Mouse (Mus musculus): ENCODE data around the gene Thnsl1.
A peak's percentile ranks its signal among the peaks of the same experiment; 100 is the strongest.

Thnsl1 gene

DNA sequence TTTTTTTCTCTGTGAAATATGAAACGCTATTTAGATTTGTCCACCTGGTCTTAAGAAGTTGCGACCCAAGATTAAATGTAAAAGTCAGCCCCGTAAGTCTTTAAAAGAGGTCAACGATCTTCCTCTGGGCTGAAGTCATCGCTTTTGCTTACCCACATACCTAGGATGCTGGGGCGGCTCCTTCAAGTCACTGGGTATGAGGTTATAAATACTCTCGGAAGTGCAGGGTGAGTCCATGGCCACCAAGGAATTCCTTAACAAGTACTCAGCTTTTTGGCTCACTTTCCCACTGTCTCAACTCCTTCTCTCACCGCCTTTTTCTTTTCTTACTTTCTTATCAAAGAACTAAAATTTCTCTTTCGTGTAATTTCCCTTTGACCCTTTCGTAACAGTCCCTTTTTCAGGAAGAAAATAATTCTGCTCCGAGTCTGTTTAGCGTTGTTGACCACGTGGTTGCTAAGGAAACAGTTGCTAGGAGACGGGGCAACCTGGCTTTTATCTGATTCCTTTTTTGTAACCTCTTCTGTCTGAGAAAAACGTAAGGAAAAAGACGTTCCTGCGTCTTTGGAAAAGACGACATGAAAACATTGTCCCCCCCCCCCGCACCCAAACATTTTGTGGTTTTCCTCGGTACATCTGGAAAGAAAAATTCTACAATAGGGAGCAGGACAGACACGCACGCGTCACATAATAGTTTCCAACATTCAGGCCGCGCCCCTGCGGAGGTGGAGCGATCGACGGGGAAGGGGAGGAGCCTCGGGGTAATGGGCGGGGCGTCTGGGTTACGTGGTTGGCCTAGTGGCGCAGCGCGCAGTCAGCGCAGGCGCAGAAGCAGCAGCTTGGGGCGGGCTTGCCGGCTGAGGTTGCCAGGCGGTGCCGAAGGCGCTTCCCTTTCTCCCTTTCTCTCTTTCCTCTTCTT, at the start of gene Thnsl1, which contains the start of gene Enkur:
Gene Thnsl1 (plus strand): TSS at position 813 of the 919 bp plus-strand sequence.
Gene Enkur (minus strand): TSS at position 454 of the 919 bp plus-strand sequence.
- peak; percentile 93 for DNase-seq (ENCODE audit: low read depth, low spot score)

DNA sequence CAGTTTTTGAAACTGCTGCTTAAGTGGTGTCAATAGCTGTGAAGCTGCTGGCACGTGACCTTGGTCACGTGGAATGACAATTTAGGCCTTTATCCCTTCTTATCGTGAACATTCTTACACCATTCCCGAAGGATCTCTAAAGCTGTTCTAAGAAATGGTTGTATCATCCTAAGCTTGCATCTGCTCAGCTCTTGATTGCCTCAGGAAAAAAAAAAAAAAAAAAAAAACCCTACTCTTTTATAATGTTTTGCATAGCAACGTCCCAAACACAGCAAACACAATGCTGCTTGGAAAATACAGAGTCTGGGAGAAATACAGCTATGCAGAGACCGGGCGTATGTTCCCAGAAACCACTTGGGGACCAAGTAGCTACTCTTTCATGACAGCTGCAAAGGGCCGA, 41.2 kb upstream of the Thnsl1 start:
- no peak for DNase-seq (ENCODE audit: low read depth, low spot score)

DNA sequence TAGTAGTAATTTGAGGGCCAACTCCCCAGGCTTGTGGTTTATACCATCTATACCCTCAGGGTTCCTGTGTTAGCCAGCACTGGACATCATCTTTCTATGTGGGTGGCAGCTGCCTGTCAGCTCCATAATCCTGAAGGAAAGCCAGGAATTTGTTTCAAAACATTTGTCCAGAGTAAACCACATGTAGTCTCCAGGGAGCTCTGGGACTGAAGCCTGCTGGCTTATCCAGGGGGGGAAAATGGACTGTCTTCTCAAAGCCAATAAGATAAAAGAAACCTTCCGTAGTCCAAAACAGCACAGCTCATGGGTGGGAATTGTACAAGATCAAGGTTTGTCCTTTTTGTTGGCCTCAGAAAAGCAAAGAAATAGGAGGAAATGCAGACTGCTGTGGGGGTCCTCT, 37.6 kb upstream of the Thnsl1 start:
- no peak for DNase-seq (ENCODE audit: low read depth, low spot score)

DNA sequence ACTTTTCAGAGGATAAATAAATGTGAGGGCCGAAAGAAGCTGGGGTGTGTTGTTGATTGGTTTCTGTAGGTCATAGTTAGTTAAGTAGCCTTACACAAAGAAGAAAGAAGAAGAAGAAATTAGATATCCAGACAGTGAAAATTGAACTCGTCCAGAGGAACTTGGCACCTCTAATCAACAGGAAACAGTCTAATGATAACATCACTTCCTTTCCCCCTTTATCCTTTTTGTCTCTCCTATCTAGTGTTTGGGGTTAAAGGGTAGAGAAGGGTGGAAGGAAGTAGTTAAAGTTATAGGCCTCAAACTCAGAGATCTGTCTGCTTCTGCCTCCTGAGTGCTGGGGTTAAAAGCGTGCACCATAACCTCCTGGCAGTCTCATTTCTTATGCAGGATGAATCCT, 32.7 kb upstream of the Thnsl1 start:
- DNase-seq (ENCODE audit: low read depth, low spot score), result no peak

DNA sequence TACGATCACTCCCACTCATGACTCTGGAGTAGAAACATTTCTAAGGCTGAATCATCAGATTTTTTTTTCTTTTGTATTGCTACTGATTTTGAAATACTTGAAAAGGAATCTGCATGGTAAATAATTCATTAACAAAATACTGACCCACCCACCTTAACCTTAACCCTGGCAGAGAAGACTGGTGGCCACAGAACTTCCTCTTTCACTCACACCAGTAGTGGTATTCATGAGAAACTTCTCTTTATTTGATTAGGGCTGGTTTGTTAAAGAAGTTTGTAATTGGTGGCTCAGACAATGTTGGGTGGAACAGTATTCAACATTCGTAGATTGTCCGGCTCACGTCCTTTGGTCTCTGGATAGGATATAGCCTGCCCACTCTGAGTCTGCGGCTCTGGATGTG, 26.4 kb upstream of the Thnsl1 start:
- no peak for DNase-seq (ENCODE audit: low read depth, low spot score)

DNA sequence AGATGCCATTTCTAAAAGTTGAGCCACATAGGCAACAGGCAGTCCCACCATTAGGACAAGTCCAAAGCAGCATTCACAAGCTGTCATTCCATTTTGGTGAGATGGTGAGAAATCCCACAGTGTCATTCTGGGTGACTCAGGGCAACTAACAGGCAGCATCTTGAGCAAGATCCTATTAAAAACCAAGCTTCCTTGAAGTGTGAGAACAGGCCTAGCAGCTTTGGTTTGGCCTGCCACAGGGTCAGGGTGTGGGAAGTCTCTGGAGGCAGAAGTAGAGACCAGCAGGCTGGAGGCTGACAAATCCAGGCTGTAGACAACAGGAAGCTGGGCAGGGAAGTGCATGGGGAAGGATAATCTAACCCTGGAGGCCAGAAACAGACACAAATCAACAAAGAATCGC, 22.7 kb upstream of the Thnsl1 start:
- DNase-seq (ENCODE audit: low read depth, low spot score), result no peak

DNA sequence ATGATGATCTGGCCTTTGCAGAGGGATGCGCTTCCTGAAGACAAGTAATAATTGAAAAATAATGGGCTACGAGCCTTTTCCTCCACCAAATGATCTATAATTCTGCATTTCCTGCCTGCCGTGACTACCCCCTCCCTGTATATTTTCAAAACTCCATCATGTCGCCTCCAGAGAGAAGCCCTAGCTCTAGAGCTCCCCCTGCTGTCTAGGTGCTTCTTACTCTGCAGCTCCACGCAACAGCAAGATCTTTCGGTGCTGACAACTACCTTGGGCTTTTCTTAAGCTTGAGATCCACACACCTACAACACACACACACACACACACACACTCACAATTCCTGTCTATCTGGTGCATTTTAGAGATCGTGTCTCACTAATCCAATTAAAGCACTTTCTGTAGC, 17.9 kb upstream of the Thnsl1 start:
- DNase-seq (ENCODE audit: low read depth, low spot score), result no peak

DNA sequence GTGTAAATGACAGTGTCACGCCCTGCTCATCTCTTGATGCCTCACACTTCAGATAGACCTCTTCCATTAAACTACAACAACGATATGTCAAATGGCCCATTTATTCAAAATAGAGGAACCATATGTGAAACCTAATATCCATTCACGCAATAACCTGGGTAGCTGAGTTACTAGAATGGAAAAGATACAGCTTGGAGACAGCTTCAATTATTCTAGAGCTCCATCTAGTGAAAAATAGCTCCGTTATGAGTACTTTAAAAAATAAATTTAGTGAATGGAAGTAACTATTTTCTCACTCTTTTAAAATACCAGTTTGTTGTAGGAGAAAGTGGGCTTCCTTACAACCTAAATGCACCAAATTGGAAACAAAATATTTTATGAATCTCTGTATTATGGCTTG, 16.9 kb upstream of the Thnsl1 start:
- peak; percentile 20 for DNase-seq (ENCODE audit: low read depth, low spot score)

DNA sequence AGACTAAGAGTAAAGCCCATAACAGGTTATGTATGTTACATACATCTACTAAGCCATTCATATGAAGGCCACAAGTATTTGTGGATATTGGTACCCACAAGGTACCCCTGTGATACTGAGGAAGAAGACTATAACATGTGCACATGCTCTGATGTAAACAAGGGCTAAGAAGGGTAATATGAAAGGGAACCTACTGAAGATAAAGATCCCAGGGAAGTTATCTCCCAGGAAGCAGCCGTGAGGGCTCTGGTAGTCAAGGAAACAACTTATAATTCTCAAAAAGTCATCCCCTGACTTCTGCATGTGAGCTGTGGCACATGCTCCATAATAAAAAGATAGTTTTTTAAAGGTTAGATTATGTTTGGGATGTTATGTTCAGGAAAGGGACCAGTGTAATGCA, 14.3 kb upstream of the Thnsl1 start:
- DNase-seq (ENCODE audit: low read depth, low spot score), result no peak

DNA sequence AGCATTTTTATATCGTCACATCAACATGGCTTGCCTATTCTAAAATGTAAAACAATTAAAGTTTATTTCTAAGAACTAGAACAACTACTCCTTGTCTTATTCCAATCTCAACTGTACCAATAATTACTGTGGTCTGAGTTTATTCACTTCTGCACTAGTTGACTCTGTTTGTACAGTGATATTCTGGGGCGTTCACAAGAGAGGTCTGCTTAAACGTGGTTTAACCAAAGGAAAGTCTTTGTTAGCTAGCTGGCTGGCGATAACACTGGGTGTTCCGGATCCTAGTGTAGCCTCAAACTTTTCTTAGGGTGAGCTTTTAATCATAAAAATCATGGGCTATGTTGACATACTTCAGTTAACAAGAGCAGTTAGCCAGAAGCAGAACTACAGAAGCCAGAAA, 10.3 kb upstream of the Thnsl1 start:
- DNase-seq (ENCODE audit: low read depth, low spot score), result no peak

DNA sequence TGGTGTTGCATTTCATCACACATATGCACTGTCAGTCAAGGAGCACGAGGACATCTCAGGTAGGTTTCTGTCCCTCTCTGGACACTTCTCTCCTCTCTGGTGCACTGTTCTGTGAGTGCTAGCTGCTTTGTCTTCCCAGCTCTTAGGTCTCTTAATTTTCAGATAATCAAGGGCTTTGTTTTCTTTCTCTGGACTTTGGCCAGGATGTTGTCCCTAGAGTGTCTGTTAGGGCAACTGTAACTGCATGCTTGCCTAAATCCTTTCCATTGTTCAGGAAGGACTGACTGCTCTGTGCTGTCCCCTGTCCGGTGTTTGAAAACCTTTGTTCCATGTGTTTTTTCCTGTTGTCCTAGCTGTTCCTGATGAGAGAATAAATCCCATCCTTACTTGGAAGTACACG, 6.5 kb upstream of the Thnsl1 start:
- no peak for DNase-seq (ENCODE audit: low read depth, low spot score)

DNA sequence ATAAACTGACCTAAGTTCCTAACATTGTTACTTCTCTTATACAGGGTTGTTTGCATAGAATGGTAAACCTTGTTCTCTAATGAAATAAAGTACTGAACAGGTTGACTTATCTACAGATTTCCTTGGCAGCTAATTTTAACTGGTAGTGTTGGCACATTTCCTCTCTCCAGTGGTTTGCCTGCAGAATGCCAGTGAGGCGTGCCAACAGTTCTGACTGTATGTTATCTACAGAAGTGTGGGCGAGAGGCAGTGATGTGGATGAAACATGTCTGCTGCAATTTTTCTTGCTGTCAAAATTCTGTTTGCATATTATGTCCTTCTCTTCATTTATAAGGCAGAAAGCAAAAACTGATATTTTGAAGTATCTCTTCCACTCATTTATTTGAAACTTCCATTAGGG, 2.8 kb upstream of the Thnsl1 start:
- DNase-seq (ENCODE audit: low read depth, low spot score), result no peak

DNA sequence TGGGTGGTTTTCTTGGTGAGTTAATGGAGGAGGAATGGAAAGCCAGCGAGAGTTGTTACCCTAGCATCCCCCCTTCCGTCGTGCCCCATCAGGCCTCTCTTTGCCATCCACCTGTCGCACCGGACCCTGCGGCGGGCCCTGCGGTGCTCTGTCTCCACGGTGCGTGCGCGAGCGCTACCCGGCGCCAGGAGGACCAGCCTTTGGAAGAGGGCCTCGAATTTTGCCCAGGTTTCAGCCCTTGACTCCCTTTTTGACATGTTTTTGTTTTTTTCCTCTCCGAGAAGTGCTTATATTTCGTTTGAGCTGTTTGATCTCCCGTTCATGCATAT, 271 bp downstream of the Thnsl1 start:
- no peak for DNase-seq (ENCODE audit: low read depth, low spot score)

DNA sequence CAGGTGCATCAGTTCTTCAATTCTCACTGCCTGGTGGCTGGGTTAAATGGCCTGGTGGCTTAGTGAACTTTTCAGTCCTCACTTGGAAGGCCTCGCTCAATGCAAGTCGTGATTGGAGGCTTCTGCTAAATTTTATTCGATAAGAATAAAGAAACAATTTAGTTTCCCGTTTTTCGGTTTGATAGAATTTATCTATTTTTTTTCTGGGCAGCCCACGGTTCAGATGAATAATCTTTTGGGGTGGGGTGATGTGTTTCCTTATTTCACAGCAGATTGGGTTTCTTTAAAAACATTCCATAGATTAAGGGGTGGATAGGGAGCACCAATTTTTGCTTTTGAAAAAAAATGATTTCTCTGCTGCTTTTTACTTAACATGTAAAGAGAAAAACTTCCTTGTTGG, 754 bp downstream of the Thnsl1 start:
- DNase-seq (ENCODE audit: low read depth, low spot score), result no peak

DNA sequence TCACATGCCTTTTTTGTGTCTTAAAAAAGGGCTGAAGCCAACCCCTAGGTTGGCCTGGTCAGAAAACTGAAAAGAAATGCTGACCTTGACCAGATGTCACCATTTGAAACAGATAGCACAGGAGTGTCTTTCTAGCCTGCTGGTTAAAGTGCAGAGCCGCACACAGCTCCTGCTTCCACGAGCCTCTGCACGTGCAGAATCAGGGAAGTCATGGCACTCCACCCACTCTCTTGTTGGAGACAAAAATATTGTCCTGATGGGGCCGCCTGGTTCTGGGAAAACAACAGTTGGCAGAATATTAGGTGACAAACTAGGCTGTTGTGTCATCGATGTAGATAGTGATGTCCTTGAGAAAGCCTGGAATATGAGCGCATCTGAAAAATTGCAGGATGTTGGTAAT, 5.8 kb downstream of the Thnsl1 start:
- no peak for DNase-seq (ENCODE audit: low read depth, low spot score)

DNA sequence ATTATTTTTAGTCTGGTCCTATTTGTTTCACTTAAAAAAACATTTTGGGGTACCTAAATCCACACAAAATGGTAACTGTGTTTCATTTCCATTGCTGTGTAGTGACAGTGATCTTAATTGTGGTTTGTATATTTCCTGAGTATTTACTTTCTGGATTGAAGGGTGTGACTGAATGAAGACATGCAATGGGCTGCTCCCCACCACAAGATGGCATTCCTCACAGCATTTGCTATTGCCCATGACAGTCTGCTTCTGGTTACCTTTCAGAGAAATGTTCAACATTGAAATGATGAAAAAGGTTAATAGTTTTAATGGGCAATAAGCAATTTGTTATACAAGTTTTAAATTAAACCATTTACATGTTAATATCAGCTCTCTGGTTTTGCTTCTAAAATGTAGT, 8.8 kb downstream of the Thnsl1 start:
- DNase-seq (ENCODE audit: low read depth, low spot score), result no peak

DNA sequence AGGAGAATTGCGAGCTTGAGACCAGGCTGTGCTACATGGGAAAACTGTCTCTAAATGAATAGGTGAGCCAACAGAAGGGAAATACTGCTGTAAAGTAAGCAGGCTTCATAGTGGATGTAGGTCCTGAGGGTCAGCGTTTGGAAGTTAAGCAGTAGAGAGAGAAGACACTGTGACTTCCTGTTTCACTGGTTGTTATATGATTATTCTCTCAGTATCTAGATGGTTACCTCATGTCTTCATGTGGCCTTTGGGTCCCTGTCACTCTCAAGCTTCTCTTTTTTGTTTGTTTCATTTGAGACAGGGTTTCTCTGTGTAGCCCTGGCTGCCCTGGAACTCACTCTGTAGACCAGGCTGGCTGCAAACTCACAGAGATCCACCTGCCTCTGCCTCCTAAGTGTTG, 9.8 kb downstream of the Thnsl1 start:
- DNase-seq (ENCODE audit: low read depth, low spot score), result no peak

DNA sequence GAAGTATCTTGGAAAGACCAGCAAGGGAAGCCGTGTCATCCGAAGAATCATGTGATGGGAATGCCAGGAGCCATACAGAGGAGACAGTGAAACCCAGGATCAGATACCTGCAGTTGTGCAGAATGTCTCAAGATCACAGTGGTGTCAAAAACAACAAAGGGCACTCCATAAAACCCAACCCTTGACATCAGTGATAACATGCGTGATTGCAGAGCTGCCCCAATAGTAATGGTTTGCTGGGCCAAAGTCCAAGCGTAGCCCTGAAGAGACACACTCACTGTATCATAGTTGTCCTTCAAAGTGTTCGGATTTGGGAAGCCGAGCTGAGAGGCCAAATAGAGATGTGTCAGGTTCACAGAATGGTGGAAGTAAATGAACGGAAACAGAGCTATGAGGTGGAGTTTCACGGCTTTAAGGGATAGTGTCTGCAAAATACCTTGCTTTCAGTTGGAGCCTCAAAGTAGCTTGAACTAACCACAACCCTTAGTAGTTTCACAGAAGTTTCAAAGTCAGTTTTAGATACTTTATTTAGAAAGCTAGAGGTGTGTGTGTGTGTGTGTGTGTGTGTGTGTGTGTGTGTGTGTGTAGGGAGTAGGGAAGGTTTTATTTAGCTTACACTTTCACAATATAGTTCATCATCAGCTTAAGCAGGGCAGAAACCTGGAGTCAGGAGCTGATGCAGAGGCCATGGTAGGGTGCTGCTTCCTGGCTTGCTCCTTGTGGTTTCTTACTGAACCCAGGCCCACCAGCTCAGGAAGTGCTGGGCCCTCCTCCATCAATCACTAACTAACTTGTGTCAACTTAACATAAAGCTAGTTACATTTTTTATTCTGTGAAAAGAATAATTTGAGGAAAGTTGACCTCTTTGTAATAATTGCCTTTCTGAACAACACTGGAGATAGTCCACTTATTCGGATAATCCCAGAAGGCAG, 17.2 kb downstream of the Thnsl1 start:
- DNase-seq (ENCODE audit: low read depth, low spot score), result no peak

DNA sequence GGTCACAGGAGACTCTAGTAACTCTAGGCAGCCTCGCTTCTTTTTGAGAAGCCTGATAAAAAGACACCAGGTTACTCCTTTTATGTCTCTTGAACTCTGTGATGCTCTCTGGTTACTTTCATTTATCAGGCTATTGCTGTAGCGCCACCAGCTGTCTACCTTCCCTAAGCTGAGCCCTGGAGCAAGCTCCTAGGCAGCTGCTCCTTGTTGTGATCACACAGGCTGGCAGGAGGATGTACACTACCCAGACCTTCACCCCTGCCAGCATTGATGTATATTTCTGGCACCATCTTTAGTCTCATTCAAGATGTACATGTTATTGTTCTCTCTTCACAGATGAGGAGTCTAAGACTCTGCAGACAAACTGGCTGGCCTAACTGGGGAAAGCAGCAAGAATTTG, 24.8 kb downstream of the Thnsl1 start:
- no peak for DNase-seq (ENCODE audit: low read depth, low spot score)

DNA sequence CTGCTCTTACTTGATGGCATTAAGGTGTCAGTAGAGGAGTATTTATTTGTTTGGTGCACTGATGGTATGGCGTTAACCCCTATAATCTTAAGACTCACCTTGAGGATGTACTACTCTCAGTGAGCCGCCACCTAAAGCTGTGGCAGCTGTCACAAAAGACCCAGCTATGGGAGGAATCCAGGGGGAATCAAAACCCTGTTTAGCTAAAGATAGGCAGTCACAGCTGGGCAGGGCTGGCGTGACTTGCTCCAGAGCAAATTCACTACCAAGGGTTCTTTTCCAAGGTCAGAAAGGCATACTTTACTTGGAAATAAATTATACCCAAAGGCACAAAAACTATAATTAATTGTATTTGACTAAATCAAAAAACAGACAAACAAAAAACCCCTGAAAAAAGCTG, 25.6 kb downstream of the Thnsl1 start:
- DNase-seq (ENCODE audit: low read depth, low spot score), result no peak

DNA sequence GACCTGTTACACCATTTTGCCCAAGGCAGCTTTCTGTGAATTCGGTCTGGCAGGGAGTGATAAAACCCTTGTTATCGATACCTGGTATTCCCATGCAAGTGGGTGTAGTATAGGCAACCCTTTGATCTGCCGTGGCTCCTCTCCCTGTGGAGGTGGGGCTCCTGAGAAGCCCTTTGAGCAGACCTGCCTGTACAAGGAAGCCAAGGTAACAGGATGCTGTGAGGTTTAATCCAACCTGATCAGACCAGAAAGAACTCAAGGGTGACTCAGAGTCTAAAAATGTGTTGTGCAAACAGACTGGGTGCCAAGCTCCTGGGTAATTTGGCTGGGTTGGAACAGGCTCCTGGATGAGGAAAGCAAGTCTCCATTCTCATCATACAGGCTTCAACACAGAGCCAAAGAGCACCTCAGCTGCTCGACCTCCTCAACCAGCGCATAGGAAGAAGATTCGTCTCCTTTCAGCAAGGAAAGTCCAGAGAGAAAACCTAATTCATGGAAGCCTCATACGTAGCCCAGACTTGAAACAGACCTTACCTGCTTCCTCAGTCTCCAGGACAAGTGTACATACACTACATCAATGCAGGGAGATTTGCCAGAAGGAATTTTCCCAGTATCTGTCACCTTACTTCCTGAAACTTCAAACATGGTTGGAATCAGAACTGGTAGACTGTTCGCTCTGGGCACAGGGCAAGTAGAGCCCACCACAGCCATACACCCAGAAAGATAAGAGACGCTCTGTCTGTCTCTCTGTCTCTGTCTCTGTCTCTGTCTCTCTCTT, 29.5 kb downstream of the Thnsl1 start:
- DNase-seq (ENCODE audit: low read depth, low spot score), result no peak

DNA sequence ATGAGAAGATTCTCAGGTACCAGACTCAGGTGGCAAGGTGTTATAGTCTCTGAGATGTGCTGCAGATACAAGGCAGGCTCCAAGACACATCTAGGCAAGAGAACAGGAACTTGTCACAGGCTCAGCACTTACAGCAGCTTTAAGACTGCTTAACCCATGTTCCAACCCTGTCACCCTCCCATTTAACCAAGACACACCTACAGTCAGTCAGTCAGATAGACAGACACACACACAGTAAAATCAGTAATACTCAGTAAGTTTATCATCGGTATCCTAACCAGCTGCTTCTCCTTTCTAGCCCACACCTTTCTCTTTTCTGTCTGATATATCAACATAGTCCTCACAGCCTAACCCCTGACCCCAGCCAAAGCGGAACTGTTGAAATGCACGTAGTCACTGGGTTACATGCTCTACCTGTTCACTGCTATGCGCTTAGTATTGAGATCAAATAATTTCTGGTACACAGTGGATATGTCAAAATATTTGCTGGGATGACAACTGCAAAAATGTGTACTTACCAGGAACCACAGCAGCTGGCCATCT, 30.4 kb downstream of the Thnsl1 start:
- DNase-seq (ENCODE audit: low read depth, low spot score), result no peak

All from brain, embryonic 18.5 days (tissue).